Mouse (Mus musculus) frontal cortex, postnatal 25 days (tissue): Measurements from ENCODE around the gene Cep55.

Experiments
- DNase-seq, 2 experiments: peaks; one replicate each; pipeline ENCODE4 v3.0.0; 2022; ENCODE audit warnings: low spot score in 2 of 2

Cep55 gene

DNA sequence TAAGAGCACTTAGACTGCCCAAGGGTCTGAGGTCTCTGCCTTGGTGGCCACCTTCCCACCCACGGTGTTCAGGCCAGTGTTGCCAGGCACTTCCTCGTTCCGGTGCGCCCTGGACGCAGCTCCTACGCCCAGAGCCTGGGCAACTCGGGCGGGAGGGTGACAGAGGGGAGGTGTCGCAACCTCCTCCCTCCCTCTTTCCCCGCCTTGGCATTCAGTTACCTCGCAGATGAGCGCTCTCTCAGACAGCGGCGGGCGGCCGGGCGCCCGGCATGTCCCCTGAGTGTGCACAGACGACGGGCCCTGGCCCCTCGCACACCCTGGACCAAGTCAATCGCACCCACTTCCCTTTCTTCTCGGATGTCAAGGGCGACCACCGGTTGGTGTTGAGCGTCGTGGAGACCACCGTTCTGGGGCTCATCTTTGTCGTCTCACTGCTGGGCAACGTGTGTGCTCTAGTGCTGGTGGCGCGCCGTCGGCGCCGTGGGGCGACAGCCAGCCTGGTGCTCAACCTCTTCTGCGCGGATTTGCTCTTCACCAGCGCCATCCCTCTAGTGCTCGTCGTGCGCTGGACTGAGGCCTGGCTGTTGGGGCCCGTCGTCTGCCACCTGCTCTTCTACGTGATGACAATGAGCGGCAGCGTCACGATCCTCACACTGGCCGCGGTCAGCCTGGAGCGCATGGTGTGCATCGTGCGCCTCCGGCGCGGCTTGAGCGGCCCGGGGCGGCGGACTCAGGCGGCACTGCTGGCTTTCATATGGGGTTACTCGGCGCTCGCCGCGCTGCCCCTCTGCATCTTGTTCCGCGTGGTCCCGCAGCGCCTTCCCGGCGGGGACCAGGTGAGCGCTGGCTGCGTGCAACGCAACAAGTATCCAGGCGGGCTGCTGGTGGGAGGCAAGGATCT is 42.3 kb downstream of the Cep55 start, which contains the start of gene Ffar4:
Ffar4 (plus strand) TSS at position 214 of the 901 bp plus-strand sequence.
- no peak for DNase-seq

DNA sequence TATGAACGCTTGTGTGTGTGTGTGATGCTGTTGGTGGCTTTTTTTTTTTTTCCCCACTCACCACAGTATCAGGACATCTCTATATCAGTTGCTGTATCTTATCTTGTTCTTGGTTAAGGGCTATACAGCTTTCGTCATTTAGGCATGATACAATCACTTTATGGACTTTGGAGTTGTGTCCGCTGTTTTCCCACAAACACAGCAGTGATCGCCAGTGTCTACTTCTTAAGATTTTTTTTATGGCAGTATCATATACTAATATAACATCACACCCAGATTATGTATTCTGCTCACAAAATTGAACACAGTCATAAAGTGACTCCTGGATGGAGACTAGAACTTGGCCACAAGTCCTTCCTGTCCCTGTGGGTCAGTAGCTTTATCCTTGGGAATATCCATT is 53.1 kb downstream of the Cep55 start:
- no peak for DNase-seq

DNA sequence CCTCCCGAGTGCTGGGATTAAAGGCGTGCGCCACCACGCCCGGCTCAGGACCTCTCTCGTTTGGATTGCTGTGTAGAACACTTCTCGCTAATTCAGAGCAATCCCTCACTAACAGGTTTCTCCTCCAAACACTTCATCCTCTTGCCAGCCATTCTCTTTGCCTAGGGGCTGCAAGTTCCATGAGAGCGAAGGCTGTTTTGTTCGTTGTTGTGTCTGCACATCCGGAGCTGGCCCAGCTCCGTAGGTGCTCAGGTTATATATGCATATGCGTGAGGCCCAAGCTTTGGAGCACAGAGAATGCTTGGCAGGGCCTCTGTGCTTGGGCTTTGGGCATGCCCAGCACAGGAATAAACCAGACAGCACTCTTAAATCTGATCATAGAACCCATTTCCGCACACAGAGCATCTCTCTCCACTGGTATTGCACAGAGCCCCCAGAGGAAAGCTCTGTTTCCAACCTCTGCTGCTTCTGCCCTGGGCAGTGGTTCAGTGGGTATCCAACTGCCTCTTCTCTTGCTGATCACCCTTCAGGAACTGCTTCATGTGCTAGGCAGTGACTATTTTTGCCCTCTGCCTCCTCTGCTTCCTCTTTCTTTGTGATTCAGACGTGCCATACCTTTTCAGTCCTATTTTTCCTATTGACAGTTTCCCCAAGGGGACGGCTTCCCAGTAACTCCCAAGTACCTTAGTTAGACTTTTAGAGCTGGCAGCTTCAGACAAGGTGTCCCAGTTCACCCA is 54.9 kb downstream of the Cep55 start:
- DNase-seq, result no peak

DNA sequence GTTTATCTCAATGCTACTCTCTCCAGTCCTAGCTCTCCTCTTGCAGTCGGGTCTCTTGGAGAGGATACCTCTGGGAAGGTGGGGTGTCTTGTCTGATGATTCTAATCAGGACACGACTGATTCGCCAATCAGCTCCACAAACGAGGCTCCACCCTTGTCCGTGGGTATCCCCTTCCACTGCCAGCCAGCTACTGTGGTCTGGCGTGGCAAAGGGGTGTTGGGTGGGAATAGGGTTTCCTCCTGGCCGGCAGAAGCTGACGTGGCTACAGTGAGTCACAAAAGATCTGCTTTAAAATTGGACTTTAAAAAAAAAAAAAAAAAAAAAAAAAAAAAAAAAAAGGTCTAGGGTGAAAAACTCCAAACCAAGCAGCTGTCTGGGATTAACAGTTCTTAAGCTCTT is 56.2 kb downstream of the Cep55 start:
- no peak for DNase-seq

DNA sequence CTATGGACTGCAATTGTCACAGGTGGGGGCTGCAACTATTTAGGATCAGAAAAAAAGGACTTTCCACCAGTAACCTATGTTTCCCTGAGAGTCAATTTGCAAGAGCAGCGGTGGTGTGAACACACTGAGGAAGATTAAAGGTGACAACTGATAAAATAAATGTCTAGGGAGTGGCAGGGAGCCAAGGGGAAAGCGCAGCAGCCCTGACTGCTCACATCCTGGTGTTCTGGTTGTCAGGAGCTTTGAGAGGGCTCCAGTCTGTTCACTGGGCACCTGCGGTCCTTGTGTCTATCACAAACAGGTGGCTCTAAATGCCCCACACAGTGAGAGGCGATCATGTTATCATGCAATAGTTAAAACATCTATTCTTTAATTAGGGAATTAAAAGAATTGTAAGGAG is 57.8 kb downstream of the Cep55 start:
- no peak for DNase-seq

DNA sequence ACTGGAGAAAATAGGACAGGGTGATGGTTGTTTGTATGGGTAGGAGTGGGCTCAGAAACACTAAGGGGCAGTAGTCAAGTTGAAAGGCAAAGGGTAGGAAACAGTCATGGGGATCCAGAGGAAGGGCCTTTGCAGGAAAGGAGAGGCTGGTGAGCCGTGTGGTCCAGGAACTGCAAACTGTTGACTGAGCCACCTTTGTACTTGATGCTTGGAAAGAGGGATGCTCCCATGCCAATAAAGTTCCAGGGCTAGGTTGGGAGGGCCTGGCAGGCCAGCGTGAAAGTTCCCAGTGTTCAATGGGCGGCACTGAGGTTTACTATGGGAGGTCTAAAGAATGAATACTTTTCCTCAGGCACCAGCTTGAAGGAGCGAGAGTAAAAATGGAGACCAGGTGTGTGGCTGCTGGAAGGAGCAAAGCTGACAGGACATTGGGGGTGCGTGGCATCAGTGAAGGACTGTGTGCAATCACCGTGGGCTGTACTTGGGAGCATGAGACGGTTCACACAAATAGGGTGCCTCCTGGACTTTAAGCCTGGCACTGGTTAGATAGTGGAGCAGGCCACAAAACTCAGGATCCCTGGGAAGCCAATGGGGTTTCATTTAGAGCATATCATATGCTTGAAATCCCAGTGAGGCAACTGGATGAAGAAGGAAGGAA is 60.2 kb downstream of the Cep55 start:
- DNase-seq, result no peak

DNA sequence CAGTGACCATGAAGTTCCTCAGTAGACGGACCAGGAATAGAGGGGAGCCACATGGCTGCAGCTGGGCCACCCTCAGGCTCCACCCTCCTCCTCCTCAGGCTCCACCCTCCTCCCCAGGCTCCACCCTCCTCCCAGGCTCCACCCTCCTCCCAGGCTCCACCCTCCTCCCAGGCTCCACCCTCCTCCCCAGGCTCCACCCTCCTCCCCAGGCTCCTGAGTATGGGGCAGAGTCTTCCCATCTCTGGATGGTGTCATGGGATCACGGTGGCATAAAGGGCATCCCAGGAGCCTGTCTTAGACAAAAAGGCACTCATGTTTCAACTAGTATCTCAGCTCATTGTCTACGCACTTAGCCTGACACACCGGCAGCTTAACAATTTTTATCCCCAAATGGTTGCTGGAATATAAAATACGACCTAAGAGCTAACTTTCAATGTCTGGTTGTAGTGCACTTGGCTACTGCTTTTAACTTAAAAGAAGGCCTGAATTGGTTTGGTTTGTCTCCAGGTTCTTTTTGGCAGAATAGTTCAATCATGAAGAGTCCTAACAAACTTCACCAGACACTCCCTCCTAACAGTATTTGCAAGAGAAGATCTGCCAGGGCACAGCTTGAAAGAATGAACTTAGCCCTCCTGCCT is 65.4 kb downstream of the Cep55 start:
- DNase-seq, result no peak

DNA sequence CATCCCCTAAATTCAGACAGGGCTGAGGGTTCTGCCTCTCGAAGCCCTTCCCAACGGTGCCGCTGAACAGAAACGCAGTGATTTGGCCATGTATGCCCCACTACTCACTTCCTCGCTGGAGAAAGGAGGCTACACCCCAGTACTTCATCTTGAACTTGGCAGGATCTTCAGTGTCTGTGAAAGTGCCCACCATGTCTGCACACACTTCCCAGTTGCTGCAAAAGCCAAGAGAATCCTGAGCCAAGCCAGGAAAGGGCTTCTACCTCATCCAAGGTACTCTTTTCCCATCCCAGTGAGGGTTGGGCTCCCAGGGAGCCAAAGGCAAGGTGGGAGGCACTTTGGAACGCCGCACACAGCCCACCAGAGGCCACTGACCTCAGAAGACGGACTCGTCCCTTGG is 69.1 kb downstream of the Cep55 start:
- no peak for DNase-seq
